Mouse (Mus musculus) midbrain, postnatal 0 days (tissue): ENCODE results near the gene Creb3l4. TPM values are rescaled to one million over a fixed set of nuclear protein-coding genes. Genes with fewer than 3 reads are reported as not detected.

Experiments used
- ATAC-seq: fragments of 200-750 bp; cut with Nextera tagmentation; 2 replicates; pipeline ENCODE4 v1.8.0; 2017; ENCODE audit warnings: moderate number of reproducible peaks, mild to moderate bottlenecking, moderate TSS enrichment, moderate library complexity; ENCODE audit not compliant: low FRiP score
- DNase-seq: peaks from one replicate; pipeline ENCODE4 v3.0.0-alpha.2; 2015; ENCODE audit warnings: low spot score
- H3K27ac ChIP-seq: fragments of 300-500 bp; sonication (generic); 2 replicates; pipeline ENCODE4 v1.5.1; 2014; ENCODE audit warnings: low read depth, mild to moderate bottlenecking, low read length, mixed read lengths
- H3K27me3 ChIP-seq: fragments of 300-500 bp; sonication (generic); 2 replicates; pipeline ENCODE4 v1.6.1; 2014; ENCODE audit warnings: low read length, control low read depth, mixed read lengths; ENCODE audit not compliant: insufficient read depth
- H3K36me3 ChIP-seq: fragments of 300-500 bp; sonication (generic); 2 replicates; pipeline ENCODE4 v1.6.1; 2014; ENCODE audit warnings: low read length, control low read depth, mixed read lengths; ENCODE audit not compliant: insufficient read depth
- H3K4me1 ChIP-seq: fragments of 300-500 bp; sonication (generic); 2 replicates; pipeline ENCODE4 v1.6.1; 2014; ENCODE audit warnings: mild to moderate bottlenecking, control low read depth, antibody characterized with exemption, low read length, mixed read lengths; ENCODE audit not compliant: insufficient read depth
- H3K4me2 ChIP-seq: fragments of 300-500 bp; sonication (generic); 2 replicates; pipeline ENCODE4 v1.6.1; 2014; ENCODE audit warnings: low read depth, mild to moderate bottlenecking, low read length, mixed read lengths; ENCODE audit not compliant: poor library complexity, severe bottlenecking
- H3K4me3 ChIP-seq: fragments of 300-500 bp; sonication (generic); 2 replicates; pipeline ENCODE4 v1.5.1; 2014; ENCODE audit warnings: low read depth, mild to moderate bottlenecking, low read length, moderate library complexity
- H3K9ac ChIP-seq: fragments of 300-500 bp; sonication (generic); replicated peaks from 2 replicates; pipeline ENCODE4 v1.6.1; 2014; ENCODE audit warnings: mild to moderate bottlenecking, low read length, moderate library complexity, mixed read lengths; ENCODE audit not compliant: poor library complexity, severe bottlenecking
- H3K9me3 ChIP-seq: fragments of 300-500 bp; sonication (generic); 2 replicates; pipeline ENCODE4 v1.6.1; 2016; ENCODE audit warnings: low read length, control low read depth
- CTCF ChIP-seq: IDR thresholded peaks from 2 replicates; pipeline ENCODE4 v1.5.1; 2016; ENCODE audit warnings: antibody characterized with exemption, mild to moderate bottlenecking
- WGBS: fragments of 180-500 bp; shearing (Covaris S2); extraction: QIAGEN DNeasy Blood & Tissue Kit; methylation state at CpG from one replicate; pipeline ENCODE4 v1.1.7; 2014; 5-methylcytosine and 5-hydroxymethylcytosine counted together
- polyA plus RNA-seq: library from polyadenylated mRNA; unstranded; fragments of >200 nt; fragmentation: Nextera tagmentation; extraction: Ambion mirVana; gene quantifications from 2 replicates; pipeline ENCODE4 v1.2.1, GENCODE M21; 2015
- total RNA-seq: library from RNA; depleted of rRNA; stranded (reverse); fragments of >200 nt; gene quantifications from 2 replicates; pipeline ENCODE4 v1.2.3, GENCODE M21; 2014

Creb3l4 gene
- total and polyA plus RNA-seq, 2 experiments from 2014 or later: 0.77 to 1.7 TPM

GRCm38 (mm10) chr3:90263121-90263771 is 19.9 kb upstream of the Creb3l4 start:
- peaks cover 58% of the 10 kb centered on the region for H3K36me3 ChIP-seq
- no peak overlapping the region for H3K27ac ChIP-seq
- no peaks in the 10 kb centered on the region for H3K27me3 ChIP-seq
- no peak overlapping the region for H3K9ac ChIP-seq
- no peak overlapping the region for H3K4me2 ChIP-seq
- TF ChIP-seq CTCF: no peak
- H3K4me1 ChIP-seq: peaks cover 11% of the 10 kb centered on the region
- H3K4me3 ChIP-seq: no peak overlapping the region
- WGBS: 90% methylated on average over 5 of the region's 5 CpGs
- no peak for DNase-seq
- no peaks in the 10 kb centered on the region for H3K9me3 ChIP-seq
- no peak for ATAC-seq

GRCm38 (mm10) chr3:90258521-90258920 is 15.2 kb upstream of the Creb3l4 start:
- no peak for ATAC-seq
- H3K36me3 ChIP-seq: peaks cover 60% of the 10 kb centered on the region

GRCm38 (mm10) chr3:90256731-90257530 is 13.6 kb upstream of the Creb3l4 start:
- TF ChIP-seq CTCF: no peak
- Histone ChIP-seq H3K27me3 (no peaks in the 10 kb centered on the region), H3K4me2 (no peak overlapping the region), H3K36me3 (peaks cover 44% of the 10 kb centered on the region), H3K4me1 (peaks cover 9% of the 10 kb centered on the region), H3K4me3 (no peak overlapping the region), H3K27ac (no peak overlapping the region), H3K9me3 (no peaks in the 10 kb centered on the region), H3K9ac (no peak overlapping the region)
- DNase-seq: no peak
- 91% methylated on average over 19 of the region's 19 CpGs for WGBS
- no peak for ATAC-seq

More at GRCm38 (mm10) chr3:90258521-90258920, 15.2 kb upstream of the Creb3l4 start:
- H3K27me3 ChIP-seq: no peaks in the 10 kb centered on the region
- H3K9me3 ChIP-seq: no peaks in the 10 kb centered on the region
- no peak for DNase-seq
- 96% methylated on average over 4 of the region's 4 CpGs for WGBS
- H3K4me1 ChIP-seq: peaks cover 9% of the 10 kb centered on the region
- H3K9ac ChIP-seq: no peak overlapping the region
- H3K4me3 ChIP-seq: no peak overlapping the region
- H3K27ac ChIP-seq: no peak overlapping the region
- no peak overlapping the region for H3K4me2 ChIP-seq
- no peak for TF ChIP-seq CTCF

- Histone ChIP-seq H3K4me1 (peaks cover 9% of the 10 kb centered on the region), H3K4me3 (peak overlapping the region; percentile 92; the same call in 1 of the 2 replicates), H3K9me3 (no peaks in the 10 kb centered on the region), H3K9ac (no peak overlapping the region), H3K27me3 (no peaks in the 10 kb centered on the region), H3K4me2 (peak overlapping the region; percentile 81; the same call in 1 of the 2 replicates), H3K27ac (no peak overlapping the region), H3K36me3 (peaks cover 40% of the 10 kb centered on the region)
- no peak for TF ChIP-seq CTCF
- no peak for DNase-seq
- no peak for ATAC-seq
- WGBS: 96% methylated on average over 14 of the region's 14 CpGs
These were observed 12.6 kb upstream of the Creb3l4 start for GRCm38 (mm10) chr3:90255784-90256353.

GRCm38 (mm10) chr3:90255194-90255565 is 11.9 kb upstream of the Creb3l4 start:
- no peaks in the 10 kb centered on the region for H3K9me3 ChIP-seq
- DNase-seq (no peak), ATAC-seq (no peak)
- no peaks in the 10 kb centered on the region for H3K27me3 ChIP-seq
- WGBS: 15% methylated on average over 2 of the region's 2 CpGs
- peaks cover 36% of the 10 kb centered on the region for H3K36me3 ChIP-seq
- H3K4me2 ChIP-seq: peak overlapping the region; percentile 81
- no peak for TF ChIP-seq CTCF
- peak overlapping the region; percentile 84 for H3K9ac ChIP-seq
- no peak overlapping the region for H3K27ac ChIP-seq
- H3K4me3 ChIP-seq: peak overlapping the region; percentile 92
- peaks cover 9% of the 10 kb centered on the region for H3K4me1 ChIP-seq
